Mouse (Mus musculus) cerebellum, adult 9-11 months (tissue): ENCODE data around the gene Cep41.

Source experiments
- DNase-seq: peaks from one replicate; pipeline ENCODE4 v3.0.0; 2022

The Cep41 gene

GRCm38 (mm10) chr6:30621986-30622389 lies 71.6 kb downstream of the Cep41 start:
- DNase-seq, result no peak

GRCm38 (mm10) chr6:30620994-30621393 lies 72.6 kb downstream of the Cep41 start:
- no peak for DNase-seq

GRCm38 (mm10) chr6:30620591-30620990 lies 73.0 kb downstream of the Cep41 start:
- DNase-seq, result no peak

DNA sequence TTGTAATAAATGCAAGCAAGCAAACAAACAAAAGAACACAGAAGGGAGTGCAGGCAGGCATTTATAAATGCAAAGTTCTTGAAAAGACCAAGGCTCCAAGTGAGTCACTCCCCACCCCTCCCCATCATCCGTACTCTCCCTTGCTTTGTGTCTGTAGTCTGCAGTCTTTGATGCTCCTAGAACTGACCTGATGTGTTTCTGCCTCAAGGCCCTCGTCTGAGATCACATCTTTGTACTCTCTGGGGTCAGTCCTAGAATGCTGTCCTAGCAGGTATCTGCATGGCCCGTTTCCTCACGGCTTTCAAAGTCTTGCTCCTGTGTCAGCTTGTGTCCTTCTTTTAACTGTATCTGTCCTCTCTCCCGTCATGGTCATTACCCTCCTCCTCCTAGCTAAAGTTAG lies 73.9 kb downstream of the Cep41 start:
- no peak for DNase-seq

DNA sequence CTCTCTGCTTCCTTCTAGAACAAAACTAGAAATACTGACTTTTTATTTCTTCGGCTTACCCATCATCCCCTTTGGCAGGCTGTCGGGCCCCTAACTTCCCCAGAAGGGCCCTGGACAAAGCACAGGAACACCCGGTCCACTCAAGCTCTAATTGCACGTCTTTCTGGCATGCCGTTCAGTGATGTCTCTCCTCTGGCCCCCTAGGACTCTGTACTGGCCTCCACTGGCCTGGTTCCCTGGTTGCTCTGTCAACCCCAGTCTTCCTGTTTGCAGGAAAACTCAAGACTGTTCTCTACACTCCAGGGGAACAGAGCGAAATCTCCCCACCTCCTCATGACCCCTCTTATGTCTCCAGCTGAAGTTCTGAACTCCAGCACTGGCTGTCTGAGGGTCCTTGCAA lies 74.8 kb downstream of the Cep41 start:
- DNase-seq, result no peak

GRCm38 (mm10) chr6:30617959-30618590 lies 75.5 kb downstream of the Cep41 start:
- DNase-seq, result no peak

DNA sequence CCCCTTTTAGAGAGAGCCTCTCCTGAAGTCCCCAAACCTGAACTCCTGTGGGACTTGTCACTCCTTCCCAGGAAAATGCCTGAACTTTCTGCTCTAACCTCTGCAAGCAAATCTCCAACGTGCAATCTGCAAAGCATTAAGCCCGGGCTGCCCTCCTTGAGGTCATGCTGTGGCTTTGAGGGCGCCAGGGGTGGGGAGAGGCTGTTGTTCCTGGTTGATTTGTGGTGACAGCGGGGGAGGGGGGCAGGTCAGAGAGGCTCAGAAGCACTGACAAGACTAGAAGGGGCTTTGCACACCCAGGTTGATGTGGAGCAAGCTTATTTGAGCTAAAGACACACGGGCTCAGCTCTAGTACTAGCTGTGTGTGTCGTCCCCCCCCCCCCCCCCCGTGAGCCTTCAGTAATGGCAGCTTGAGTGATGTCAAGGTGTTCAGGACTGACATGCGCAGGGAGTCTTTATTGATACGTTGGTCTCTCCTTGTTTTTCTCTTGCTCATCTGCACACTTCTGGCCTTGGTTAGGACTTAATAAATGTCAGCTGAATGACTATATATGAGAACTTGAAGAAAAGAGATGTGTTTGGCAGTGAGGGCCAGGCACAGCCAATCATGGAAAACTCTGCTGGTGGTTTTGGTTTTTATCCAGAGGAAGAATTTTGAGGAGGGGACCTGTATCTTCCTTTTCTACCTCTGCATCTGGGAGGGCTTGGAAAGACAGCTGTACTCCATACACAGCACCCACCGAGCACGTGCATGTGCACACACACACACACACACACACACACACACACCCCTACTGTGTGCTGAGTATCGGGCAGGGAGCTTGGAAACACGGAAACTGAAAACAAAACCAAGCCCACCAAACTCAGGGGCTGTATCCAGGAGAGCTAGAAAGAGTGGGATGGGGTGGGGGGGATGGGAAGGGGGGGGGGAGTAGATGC lies 76.3 kb downstream of the Cep41 start:
- DNase-seq, result no peak

DNA sequence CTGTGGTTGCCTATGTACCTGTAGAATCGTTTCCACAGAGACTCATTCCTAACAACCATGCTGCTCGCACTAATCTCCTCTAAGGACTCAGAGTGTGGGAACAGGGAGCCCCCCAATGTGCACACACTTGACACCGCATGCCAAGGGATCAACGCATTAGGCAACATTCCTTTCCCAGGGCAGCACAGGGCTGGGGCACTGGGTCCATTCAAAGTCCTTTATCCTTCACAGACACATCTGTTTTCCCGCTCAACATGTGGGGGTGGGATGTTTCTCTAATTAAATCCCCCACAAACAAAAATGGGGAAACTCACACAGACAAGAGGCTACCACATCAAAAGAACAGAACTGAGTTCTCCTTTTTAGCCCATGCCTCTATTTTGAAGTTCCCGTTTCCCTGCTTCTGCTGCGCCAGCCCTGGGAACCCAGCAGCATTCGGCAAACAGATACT lies 77.0 kb downstream of the Cep41 start:
- no peak for DNase-seq

- no peak for DNase-seq
Observed at GRCm38 (mm10) chr6:30615741-30616140, 77.8 kb downstream of the Cep41 start.

- DNase-seq, result no peak
Observed at GRCm38 (mm10) chr6:30614251-30614650, 79.3 kb downstream of the Cep41 start.

DNA sequence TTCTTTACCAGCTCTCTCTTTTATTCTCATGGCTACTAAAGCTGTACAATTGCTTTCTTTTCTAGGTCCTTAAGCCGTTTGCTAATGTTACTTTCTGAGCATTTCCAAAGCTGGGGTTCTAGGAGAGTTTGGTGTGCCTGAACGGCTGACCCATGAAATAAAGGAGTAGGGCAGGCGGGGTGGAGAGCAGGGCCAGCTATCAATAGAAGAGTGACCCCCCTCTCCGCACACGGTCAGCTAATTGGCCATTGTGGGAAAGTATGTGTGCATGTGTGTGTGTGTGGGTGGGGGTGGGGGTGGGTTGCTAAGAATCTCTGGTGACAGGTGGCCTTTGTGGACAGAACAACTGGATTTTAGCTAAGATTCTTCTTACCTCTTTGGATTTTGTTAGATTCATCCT lies 82.3 kb downstream of the Cep41 start:
- no peak for DNase-seq

DNA sequence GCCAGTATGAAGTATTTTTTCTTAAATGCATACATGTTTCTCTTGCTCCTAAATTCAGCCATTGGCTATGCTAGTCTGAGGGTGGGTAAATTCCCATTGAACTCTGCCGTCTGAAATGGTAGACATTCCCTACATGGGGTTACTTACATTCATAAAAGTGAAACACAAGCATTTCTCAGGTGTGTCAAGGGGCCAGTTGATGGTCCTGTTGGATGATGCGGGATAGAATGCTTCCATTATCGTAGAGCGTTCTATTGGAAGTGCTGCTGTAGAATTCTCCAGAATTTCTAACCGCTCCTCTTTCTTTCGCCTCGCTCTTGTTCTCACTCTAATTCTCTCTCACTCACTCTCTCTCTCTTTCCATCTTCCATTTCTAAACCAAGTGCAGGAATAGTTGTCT lies 82.8 kb downstream of the Cep41 start, which contains the start of gene Cpa5:
Gene Cpa5, plus strand, starts transcription at position 301 of the 400 bp plus-strand sequence.
- no peak for DNase-seq

GRCm38 (mm10) chr6:30605672-30606071 lies 87.9 kb downstream of the Cep41 start:
- DNase-seq, result no peak

GRCm38 (mm10) chr6:30605111-30605510 lies 88.4 kb downstream of the Cep41 start:
- no peak for DNase-seq

DNA sequence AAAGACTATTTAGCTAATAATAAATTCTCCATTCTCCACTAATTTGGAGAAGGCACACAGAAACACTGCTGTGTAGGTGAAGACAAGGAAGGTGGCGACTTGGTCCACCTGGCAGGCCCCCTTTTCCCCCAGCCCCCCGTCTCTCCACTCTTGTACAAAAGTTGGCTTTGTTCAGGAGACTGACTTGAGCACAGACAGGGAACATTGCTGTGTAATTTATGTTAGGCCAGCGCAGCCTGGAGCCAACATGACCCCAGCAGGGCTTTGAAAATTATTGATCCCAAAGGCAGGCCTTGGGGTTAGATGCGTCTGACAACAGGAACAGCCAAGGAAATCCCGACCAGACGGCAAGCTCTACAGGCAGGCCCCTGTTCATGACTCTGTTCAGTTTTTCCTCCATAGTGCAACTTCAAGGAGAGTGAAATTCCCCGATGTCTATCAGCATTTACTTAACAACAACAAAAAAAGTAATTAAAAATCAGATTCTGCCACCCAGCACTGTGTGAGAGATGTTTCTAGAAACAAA lies 89.1 kb downstream of the Cep41 start:
- DNase-seq, result no peak
